Mouse (Mus musculus): ENCODE data around the gene Map3k10. TPM values are rescaled to one million over a fixed set of nuclear protein-coding genes. Genes with fewer than 3 reads are reported as not detected.

The Map3k10 gene
- polyA plus RNA-seq (2014; fragmentation: Illumina TruSeq; extraction: RNeasy Lipid Tissue Mini Kit (QIAGEN cat#74804); ENCODE audit: insufficient read depth, low read depth, low replicate concordance), result 13.4 TPM

GRCm38 (mm10) chr7:27674522-27675221 is at the start of gene Map3k10:
Gene Map3k10 (minus strand): TSS chr7:27674598.

DNA sequence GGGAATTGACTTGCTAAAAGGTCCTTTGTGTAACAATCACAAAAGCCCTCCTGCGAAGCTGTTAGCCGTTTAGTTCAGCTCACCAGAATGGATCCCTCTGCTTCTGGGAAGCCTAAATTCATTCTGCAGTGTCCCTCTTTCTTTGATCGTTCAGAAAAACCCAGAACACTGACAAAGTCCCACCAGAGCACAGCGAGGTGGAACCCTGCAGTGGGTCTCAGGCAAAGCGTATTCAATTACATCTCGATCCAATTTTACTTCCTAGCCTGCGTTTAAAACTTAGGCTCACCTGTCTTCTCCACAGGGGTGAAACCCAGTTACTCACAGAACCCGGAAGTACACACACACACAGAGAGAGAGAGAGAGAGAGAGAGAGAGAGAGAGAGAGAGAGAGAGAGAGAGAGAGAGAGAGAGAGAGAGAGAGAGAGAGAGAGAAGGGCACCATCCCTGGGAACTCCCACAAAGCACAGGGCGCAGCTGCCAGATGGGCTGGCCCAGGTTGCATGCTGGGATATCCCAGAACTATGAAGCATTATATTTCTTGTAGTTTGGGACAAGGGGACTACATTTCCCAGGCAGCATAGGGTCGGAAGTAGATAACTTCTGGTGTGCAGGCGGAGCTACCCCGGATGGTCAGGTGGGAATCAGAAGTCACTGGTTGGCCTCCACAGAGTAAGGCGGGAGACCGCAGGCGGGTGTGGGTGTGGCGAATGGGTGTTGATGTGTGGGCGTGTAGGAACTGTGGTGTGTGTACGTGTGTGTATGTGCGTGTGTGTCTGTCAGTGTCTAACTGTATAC is 14.6 kb upstream of the Map3k10 start, which contains the start of gene Zfp607b:
Gene Zfp607b (plus strand): TSS at position 526 of the 798 bp plus-strand sequence.

DNA sequence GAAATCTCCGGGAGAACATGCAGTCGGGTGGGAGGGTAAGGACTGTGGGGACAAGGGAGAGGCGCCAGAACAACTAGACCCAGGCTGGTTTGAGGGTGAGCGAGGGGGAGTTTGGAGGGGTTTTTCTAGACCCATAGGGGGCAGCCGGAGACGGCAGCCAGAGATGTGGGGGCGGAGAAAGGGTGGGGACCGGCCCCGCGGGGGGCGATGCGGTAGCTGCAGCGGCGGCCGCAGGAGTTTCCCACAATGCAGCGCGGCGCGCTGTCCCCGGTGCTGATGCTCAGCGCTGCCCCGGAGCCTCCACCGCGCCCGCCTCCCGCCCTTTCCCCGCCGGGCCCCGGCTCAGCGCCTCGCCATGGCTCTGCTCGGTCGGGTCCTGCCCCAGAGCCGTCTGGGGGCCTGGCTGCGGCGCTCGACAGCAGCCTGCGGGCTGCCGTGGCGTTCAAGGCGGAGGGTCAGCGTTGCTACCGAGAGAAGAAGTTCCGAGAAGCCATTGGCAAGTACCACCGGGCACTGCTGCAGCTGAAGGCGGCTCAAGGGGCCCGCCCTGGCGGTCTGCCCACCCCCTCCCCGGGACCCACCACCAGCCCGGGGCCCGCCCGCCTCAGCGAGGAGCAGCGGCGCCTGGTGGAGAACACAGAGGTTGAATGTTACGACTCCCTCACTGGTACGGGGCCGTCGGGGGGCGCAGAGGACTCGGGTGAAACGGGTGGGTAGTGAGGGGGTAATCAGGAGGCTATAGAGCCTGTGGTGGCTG is 20.5 kb downstream of the Map3k10 start, which contains the start of gene Ttc9b:
Gene Ttc9b (plus strand): TSS at position 235 of the 757 bp plus-strand sequence.

Other genes with a start within 250 kb of the Map3k10 start
- 0.08 TPM for gene Sptbn4, start 226.9 kb downstream of the Map3k10 start, polyA plus RNA-seq (2014; fragmentation: Illumina TruSeq; extraction: RNeasy Lipid Tissue Mini Kit (QIAGEN cat#74804); ENCODE audit: insufficient read depth, low read depth, low replicate concordance)
- gene Blvrb, start 226.6 kb downstream of the Map3k10 start, polyA plus RNA-seq (2014; fragmentation: Illumina TruSeq; extraction: RNeasy Lipid Tissue Mini Kit (QIAGEN cat#74804); ENCODE audit: insufficient read depth, low read depth, low replicate concordance), result 48.4 TPM
- 13.6 TPM for gene Sertad3, start 200.8 kb downstream of the Map3k10 start, polyA plus RNA-seq (2014; fragmentation: Illumina TruSeq; extraction: RNeasy Lipid Tissue Mini Kit (QIAGEN cat#74804); ENCODE audit: insufficient read depth, low read depth, low replicate concordance)
- gene Sertad1, start 187.7 kb downstream of the Map3k10 start, polyA plus RNA-seq (2014; fragmentation: Illumina TruSeq; extraction: RNeasy Lipid Tissue Mini Kit (QIAGEN cat#74804); ENCODE audit: insufficient read depth, low read depth, low replicate concordance), result 48.4 TPM
- gene Prx, start 175.3 kb downstream of the Map3k10 start, polyA plus RNA-seq (2014; fragmentation: Illumina TruSeq; extraction: RNeasy Lipid Tissue Mini Kit (QIAGEN cat#74804); ENCODE audit: insufficient read depth, low read depth, low replicate concordance), result 62.3 TPM
- gene Hipk4, start 151.3 kb downstream of the Map3k10 start, polyA plus RNA-seq (2014; fragmentation: Illumina TruSeq; extraction: RNeasy Lipid Tissue Mini Kit (QIAGEN cat#74804); ENCODE audit: insufficient read depth, low read depth, low replicate concordance), result 0.24 TPM
- gene Pld3, start 121.4 kb downstream of the Map3k10 start, polyA plus RNA-seq (2014; fragmentation: Illumina TruSeq; extraction: RNeasy Lipid Tissue Mini Kit (QIAGEN cat#74804); ENCODE audit: insufficient read depth, low read depth, low replicate concordance), result 72.1 TPM
- 9.6 TPM for gene 2310022A10Rik, start 121.4 kb downstream of the Map3k10 start, polyA plus RNA-seq (2014; fragmentation: Illumina TruSeq; extraction: RNeasy Lipid Tissue Mini Kit (QIAGEN cat#74804); ENCODE audit: insufficient read depth, low read depth, low replicate concordance)
- 70.6 TPM for gene Akt2, start 83.0 kb downstream of the Map3k10 start, polyA plus RNA-seq (2014; fragmentation: Illumina TruSeq; extraction: RNeasy Lipid Tissue Mini Kit (QIAGEN cat#74804); ENCODE audit: insufficient read depth, low read depth, low replicate concordance)
- gene Ttc9b, start 20.7 kb downstream of the Map3k10 start, polyA plus RNA-seq (2014; fragmentation: Illumina TruSeq; extraction: RNeasy Lipid Tissue Mini Kit (QIAGEN cat#74804); ENCODE audit: insufficient read depth, low read depth, low replicate concordance), result not detected
- 1.6 TPM for gene Zfp607b, start 14.7 kb upstream of the Map3k10 start, polyA plus RNA-seq (2014; fragmentation: Illumina TruSeq; extraction: RNeasy Lipid Tissue Mini Kit (QIAGEN cat#74804); ENCODE audit: insufficient read depth, low read depth, low replicate concordance)
- 3.8 TPM for gene Zfp60, start 56.8 kb upstream of the Map3k10 start, polyA plus RNA-seq (2014; fragmentation: Illumina TruSeq; extraction: RNeasy Lipid Tissue Mini Kit (QIAGEN cat#74804); ENCODE audit: insufficient read depth, low read depth, low replicate concordance)
- gene Zfp626, start 132.6 kb upstream of the Map3k10 start, polyA plus RNA-seq (2014; fragmentation: Illumina TruSeq; extraction: RNeasy Lipid Tissue Mini Kit (QIAGEN cat#74804); ENCODE audit: insufficient read depth, low read depth, low replicate concordance), result 4.0 TPM
- 2.0 TPM for gene Zfp59, start 164.0 kb upstream of the Map3k10 start, polyA plus RNA-seq (2014; fragmentation: Illumina TruSeq; extraction: RNeasy Lipid Tissue Mini Kit (QIAGEN cat#74804); ENCODE audit: insufficient read depth, low read depth, low replicate concordance)
- gene Zfp607a, start 182.9 kb upstream of the Map3k10 start, polyA plus RNA-seq (2014; fragmentation: Illumina TruSeq; extraction: RNeasy Lipid Tissue Mini Kit (QIAGEN cat#74804); ENCODE audit: insufficient read depth, low read depth, low replicate concordance), result 2.1 TPM

All from lung, adult 10 weeks (tissue).